Mouse (Mus musculus): ENCODE measurements at regions not wholly inside any gene's neighbourhood (a gene's known extent, or its start where the extent isn't known, plus 50 kb on each side); places are given as distances from the start of the nearest gene placed in this dataset.

DNA sequence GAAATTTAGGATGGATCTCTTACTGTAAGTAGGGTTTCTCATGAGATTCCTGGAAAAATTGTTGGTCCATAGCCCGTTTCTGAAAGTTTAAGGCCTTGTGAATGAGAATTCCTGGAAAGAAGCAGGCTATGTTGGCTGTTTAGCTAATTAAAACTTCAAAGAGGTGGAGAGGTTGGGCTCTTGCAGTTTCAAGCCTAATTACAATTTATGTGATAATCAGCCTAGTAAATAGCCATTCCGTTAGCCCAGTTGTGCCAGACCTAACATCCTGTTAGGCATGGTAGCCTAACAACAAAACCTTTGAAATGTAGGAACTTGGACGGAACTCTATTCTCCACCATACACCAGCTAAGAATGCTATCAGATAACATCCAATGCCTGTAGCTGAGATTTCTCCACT lies 235.0 kb downstream of the Fam43a start:
- peaks cover 25% of the 10 kb centered on the region for H3K4me1 ChIP-seq
- H3K27me3 ChIP-seq (ENCODE audit: low read depth, poor library complexity, severe bottlenecking) = no peaks in the 10 kb centered on the region
- H3K4me3 ChIP-seq = no peak overlapping the region
- DNase-seq (ENCODE audit: low spot score) = no peak
- WGBS = 36% methylated on average over 3 of the region's 3 CpGs
- H3K9me3 ChIP-seq (replicated peaks) = no peaks in the 10 kb centered on the region
- peak overlapping the region; percentile 66; the same call in 1 of the 2 replicates for H3K27ac ChIP-seq
- no peaks in the 10 kb centered on the region for H3K36me3 ChIP-seq

DNA sequence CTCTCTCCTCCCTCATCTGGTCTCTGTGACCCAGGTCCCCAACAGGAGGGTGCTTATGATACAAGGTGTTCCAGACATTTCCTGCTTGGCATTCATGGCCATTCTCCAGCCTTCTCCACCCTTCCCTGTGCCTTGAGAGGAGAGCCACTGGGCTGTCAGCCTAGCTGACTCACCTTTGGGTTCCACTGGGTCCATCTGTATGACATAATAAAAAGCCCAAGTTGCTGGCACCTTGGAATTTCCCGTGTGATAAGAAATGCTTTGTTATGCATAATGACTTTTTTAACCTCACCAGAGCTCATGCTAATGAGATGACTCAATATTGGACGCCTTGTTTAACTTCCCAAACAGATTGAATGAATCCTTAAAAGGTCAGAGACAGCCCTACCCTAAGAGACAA lies 236.2 kb downstream of the Fam43a start:
- Histone ChIP-seq H3K9me3 (replicated peaks) (no peaks in the 10 kb centered on the region), H3K36me3 (no peaks in the 10 kb centered on the region), H3K27ac (peak overlapping the region; percentile 66; the same call in 1 of the 2 replicates), H3K27me3 (ENCODE audit: low read depth, poor library complexity, severe bottlenecking) (no peaks in the 10 kb centered on the region), H3K4me3 (no peak overlapping the region), H3K4me1 (peaks cover 21% of the 10 kb centered on the region)
- no peak for DNase-seq (ENCODE audit: low spot score)
- WGBS = 71% methylated on average over 2 of the region's 2 CpGs

DNA sequence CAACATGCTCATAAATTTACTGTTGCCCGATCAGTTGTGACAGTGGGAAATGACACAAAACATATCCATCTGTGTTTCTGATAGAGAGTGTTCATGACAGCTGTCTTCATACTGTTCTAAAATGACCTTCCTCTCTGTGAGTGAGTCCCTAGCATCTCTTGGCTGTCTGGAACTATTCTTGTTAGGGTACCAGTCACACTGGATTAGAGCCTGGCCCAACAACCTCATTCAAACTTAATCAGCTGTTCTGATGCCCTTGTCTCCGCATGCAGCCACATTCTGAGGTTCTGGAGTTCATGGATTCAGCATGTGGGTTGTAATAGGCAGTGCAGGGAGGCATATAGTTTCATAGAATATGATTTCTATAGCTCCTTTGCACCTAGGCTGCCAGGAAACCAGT lies 238.4 kb downstream of the Xxylt1 start:
- no peak overlapping the region for H3K4me3 ChIP-seq
- no peaks in the 10 kb centered on the region for H3K9me3 ChIP-seq (replicated peaks)
- no peaks in the 10 kb centered on the region for H3K27me3 ChIP-seq (ENCODE audit: low read depth, poor library complexity, severe bottlenecking)
- no peak for DNase-seq (ENCODE audit: low spot score)
- H3K4me1 ChIP-seq = no peaks in the 10 kb centered on the region
- no peak overlapping the region for H3K27ac ChIP-seq
- H3K36me3 ChIP-seq = no peaks in the 10 kb centered on the region
- 91% methylated on average over 2 of the region's 2 CpGs for WGBS

DNA sequence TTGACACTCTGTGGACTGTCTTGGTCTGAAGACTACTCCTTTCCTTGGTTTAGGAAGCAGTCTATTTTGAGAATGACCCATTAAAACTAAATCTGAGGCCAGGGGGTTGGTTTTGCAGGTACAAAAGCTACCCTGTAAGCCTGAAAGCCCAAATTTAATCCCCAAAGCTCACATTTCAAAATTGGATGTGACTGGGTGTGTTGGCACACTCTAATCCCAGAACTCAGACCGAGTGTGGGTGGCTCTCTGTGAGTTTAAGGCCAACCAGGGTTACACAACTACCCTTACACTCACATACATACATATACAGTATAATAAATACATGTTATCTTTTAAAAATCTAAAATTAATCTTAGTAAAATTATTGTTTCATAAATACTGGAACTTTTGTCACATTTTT lies 228.6 kb downstream of the Xxylt1 start:
- H3K27ac ChIP-seq = no peak overlapping the region
- no peaks in the 10 kb centered on the region for H3K9me3 ChIP-seq (replicated peaks)
- H3K4me3 ChIP-seq = no peak overlapping the region
- H3K4me1 ChIP-seq = no peaks in the 10 kb centered on the region
- no peak for DNase-seq (ENCODE audit: low spot score)
- no peaks in the 10 kb centered on the region for H3K36me3 ChIP-seq
- H3K27me3 ChIP-seq (ENCODE audit: low read depth, poor library complexity, severe bottlenecking) = no peaks in the 10 kb centered on the region
- WGBS = 74% methylated on average over 1 of the region's 1 CpGs

DNA sequence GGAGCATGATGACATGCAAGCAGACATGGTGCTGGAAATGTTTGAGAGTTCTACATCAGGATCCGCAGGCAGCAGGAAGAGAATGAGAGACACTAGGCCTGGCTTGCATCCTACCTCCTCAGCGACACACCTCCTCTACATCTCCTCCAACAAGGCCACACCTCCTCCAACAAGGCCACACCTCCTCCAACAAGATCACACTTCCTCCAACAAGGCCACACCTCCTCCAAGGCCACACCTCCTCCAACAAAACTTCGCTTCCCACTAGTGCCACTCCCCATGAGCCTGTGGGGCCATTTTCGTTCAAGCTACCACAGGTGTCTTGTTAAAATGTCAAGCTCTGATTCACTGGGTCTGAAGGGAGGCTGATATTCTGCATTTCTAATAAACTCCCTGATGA lies 226.5 kb downstream of the Xxylt1 start:
- H3K4me3 ChIP-seq = no peak overlapping the region
- H3K36me3 ChIP-seq = no peaks in the 10 kb centered on the region
- no peak for DNase-seq (ENCODE audit: low spot score)
- H3K4me1 ChIP-seq = no peaks in the 10 kb centered on the region
- no peak overlapping the region for H3K27ac ChIP-seq
- no peaks in the 10 kb centered on the region for H3K9me3 ChIP-seq (replicated peaks)
- H3K27me3 ChIP-seq (ENCODE audit: low read depth, poor library complexity, severe bottlenecking) = no peaks in the 10 kb centered on the region
- WGBS = 77% methylated on average over 4 of the region's 4 CpGs

DNA sequence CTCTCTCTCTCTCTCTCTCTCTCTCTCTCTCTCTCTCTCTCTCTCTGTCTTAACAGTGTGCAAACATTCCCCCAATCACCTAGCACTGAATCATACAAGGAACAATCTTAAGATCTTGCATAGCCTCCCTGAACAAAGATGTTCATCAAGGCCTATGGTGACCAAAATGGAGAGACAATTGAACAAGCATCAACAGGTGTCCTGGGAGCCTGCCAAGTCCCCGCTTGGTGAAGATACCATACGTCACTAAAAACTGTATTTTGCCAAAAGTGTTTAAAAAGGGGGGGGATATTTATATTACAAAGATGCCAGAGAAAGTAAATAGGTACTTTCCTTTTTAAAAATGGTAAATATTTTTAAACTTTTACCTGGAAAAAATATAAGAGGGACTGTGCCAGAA lies 223.6 kb downstream of the Xxylt1 start:
- no peak overlapping the region for H3K27ac ChIP-seq
- H3K36me3 ChIP-seq = no peaks in the 10 kb centered on the region
- WGBS = 86% methylated on average over 2 of the region's 2 CpGs
- DNase-seq (ENCODE audit: low spot score) = no peak
- no peak overlapping the region for H3K4me3 ChIP-seq
- H3K27me3 ChIP-seq (ENCODE audit: low read depth, poor library complexity, severe bottlenecking) = no peaks in the 10 kb centered on the region
- no peaks in the 10 kb centered on the region for H3K9me3 ChIP-seq (replicated peaks)
- H3K4me1 ChIP-seq = no peaks in the 10 kb centered on the region

DNA sequence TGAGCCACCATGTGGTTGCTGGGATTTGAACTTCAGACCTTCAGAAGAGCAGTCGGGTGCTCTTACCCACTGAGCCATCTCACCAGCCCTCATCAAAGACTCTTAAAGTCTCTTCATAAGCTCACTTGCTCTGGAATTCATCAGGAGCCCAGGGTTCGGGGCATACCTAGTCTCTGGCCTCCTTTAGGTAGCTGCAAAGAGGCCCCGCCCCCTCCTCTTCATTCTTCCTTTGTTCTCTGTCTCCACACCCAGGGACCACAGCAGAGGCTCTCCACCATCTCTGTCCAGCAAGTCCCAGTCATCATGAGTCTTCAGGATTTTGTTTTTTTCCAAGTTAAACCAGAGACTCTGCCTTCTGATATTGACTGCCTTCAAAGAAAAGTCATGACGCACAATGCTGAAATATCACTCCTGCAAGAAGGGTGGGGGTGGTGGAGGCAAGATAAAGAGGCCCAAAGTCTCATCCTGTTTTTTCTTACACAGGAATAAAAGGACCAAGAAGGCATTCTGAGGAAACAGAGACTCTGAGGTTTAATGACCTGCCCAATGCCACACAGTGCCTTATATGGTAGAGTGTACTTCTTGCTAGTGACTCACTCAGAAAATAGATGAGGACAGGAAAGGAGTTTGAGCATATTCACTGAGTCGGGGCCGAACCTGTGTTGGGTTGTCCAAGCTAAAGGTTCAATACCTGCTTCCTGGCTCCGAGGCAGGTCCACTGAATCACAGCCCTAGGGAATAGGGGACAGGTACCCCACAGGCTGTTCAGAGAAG lies 211.9 kb downstream of the Xxylt1 start:
- Histone ChIP-seq H3K9me3 (replicated peaks) (no peaks in the 10 kb centered on the region), H3K4me3 (no peak overlapping the region), H3K27ac (peak overlapping the region; percentile 56; the same call in 1 of the 2 replicates), H3K36me3 (no peaks in the 10 kb centered on the region), H3K4me1 (peaks cover 40% of the 10 kb centered on the region), H3K27me3 (ENCODE audit: low read depth, poor library complexity, severe bottlenecking) (no peaks in the 10 kb centered on the region)
- DNase-seq (ENCODE audit: low spot score) = no peak
- 91% methylated on average over 7 of the region's 7 CpGs for WGBS

DNA sequence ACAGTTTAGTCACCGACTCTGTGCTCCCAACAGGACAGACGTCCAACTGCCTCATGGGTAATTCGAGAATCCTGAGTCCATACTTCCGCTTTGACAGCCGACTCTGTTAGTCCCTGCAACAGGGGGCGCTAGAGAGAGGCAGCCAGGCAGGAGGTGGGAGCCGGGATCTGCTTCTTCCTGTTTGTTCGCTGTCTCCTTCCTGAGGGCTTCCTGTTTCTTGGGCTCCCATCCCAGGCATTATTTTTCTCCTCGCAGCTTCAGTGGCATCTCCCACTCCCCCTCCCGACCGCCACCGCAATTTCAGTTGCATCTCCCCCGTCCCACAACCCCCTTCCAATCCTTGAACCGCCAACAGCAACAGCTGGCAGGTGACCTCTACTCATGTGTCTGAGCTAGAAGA lies 211.1 kb downstream of the Xxylt1 start:
- no peak overlapping the region for H3K4me3 ChIP-seq
- peaks cover 46% of the 10 kb centered on the region for H3K4me1 ChIP-seq
- no peaks in the 10 kb centered on the region for H3K9me3 ChIP-seq (replicated peaks)
- peak overlapping the region; percentile 56; the same call in 1 of the 2 replicates for H3K27ac ChIP-seq
- H3K36me3 ChIP-seq = no peaks in the 10 kb centered on the region
- DNase-seq (ENCODE audit: low spot score) = peak; percentile 53
- H3K27me3 ChIP-seq (ENCODE audit: low read depth, poor library complexity, severe bottlenecking) = no peaks in the 10 kb centered on the region
- 62% methylated on average over 14 of the region's 14 CpGs for WGBS

DNA sequence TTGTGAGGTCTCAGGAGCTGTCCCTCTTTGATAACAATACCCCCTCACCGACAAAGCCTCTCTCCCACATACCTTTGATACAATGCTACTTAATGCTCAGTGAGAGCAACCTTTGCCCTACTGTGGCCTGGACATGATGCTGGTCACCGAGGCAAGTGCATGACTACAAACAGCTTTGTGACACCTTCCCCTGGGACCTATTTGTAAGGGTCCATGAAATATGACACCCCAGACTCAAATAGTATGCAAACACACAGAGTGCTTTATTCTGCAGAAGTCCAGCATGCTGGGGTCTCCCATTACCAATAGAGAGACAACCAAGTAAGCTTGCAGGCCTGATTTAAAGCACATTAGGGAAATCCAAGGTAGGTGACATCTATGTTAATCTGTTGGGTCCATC lies 210.6 kb downstream of the Xxylt1 start:
- no peak for DNase-seq (ENCODE audit: low spot score)
- H3K4me1 ChIP-seq = peaks cover 52% of the 10 kb centered on the region
- H3K4me3 ChIP-seq = no peak overlapping the region
- peak overlapping the region; percentile 56; the same call in 1 of the 2 replicates for H3K27ac ChIP-seq
- H3K36me3 ChIP-seq = no peaks in the 10 kb centered on the region
- H3K9me3 ChIP-seq (replicated peaks) = no peaks in the 10 kb centered on the region
- no peaks in the 10 kb centered on the region for H3K27me3 ChIP-seq (ENCODE audit: low read depth, poor library complexity, severe bottlenecking)
- 13% methylated on average over 2 of the region's 2 CpGs for WGBS

DNA sequence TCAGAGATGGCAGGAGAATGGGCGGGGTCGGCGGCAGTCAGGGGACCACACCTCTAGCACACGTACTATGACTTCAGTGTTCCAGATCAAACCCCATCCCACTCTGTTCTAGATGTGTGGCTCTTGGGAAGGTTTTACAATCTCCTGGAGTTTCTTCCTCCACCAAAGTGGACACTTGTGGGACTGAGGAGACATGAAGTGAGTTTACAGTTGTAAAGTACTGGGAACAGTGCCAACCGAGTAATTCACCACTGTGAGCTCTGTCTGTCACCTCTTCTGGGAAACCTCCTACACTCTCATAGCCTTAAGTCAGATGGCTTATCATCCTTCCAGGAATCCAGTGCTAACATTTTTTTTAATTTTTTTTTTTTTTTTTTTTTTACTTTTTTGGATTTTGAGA lies 209.1 kb downstream of the Xxylt1 start:
- no peaks in the 10 kb centered on the region for H3K9me3 ChIP-seq (replicated peaks)

DNA sequence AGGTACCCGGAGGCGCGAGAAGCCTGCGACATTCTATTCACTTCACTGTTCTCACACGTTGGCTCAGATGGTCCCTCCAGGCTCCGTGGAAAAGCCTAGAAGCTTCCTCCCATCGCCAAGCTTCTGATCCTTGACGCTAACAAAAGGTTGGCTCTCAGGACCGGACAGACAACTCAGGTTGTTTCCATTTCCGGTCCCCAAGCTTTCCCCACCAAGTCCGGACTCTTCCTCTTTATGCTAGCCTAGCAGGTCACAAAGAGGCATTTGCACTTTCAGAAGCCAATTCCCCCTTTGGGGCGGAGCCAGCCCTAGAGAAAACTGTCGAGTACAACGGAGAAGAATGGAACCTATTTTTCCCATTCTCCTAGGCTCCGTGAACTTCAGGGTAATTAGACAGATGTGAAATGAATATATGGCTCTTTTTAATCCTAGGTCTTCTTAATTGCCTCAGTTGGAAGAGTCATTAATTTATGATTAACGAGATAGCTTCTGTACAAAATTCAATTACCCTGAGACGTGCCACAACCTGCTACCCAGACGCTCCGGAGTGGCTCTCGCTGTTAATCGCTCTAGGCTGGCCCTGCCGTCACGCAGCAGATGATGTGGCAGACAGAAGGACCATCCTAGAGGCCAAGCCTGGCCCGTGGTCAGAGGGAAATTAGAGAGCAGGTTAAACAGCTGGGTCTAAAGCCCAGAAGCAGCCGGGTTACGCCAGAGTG lies 207.6 kb downstream of the Xxylt1 start:
- Histone ChIP-seq H3K4me1 (peaks cover 56% of the 10 kb centered on the region), H3K9me3 (replicated peaks) (no peaks in the 10 kb centered on the region), H3K27ac (peak overlapping the region; percentile 63; the same call in 1 of the 2 replicates), H3K4me3 (peak overlapping the region; percentile 18; the same call in 1 of the 2 replicates), H3K27me3 (ENCODE audit: low read depth, poor library complexity, severe bottlenecking) (no peaks in the 10 kb centered on the region), H3K36me3 (no peaks in the 10 kb centered on the region)
- no peak for DNase-seq (ENCODE audit: low spot score)
- WGBS = 33% methylated on average over 26 of the region's 26 CpGs

More for the DNA sequence above, 209.1 kb downstream of the Xxylt1 start:
- no peak overlapping the region for H3K27ac ChIP-seq
- WGBS = 86% methylated on average over 5 of the region's 5 CpGs
- peaks cover 56% of the 10 kb centered on the region for H3K4me1 ChIP-seq
- H3K36me3 ChIP-seq = no peaks in the 10 kb centered on the region
- no peaks in the 10 kb centered on the region for H3K27me3 ChIP-seq (ENCODE audit: low read depth, poor library complexity, severe bottlenecking)
- DNase-seq (ENCODE audit: low spot score) = no peak
- no peak overlapping the region for H3K4me3 ChIP-seq

DNA sequence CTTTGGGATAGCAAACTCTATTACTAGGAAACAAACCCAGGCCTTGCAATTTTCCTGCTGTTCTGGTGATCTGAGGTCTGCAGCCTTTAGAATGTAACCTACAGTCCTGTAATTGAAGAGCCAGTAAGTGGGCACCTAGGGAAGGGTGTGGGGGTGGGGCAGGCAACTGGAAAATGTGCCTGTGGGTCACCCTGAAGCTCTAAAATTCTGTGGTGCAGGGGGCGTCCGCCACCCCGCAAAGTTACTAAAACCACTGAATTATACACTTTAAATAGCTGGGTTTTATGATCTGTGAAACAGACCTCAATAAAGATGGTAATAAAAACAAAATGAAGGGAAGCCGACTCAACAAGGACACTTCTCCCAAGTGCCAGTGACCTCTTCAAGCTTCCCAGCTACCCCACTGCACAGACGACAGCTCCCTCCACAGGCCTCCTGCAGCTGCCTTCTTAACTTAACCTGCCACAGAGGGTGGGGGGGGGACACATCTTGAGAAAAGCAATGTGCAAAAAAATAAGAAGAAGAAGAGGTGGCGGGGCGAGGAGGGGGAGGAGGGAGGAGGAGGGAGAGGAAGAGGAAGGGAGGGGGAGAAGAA lies 205.9 kb downstream of the Xxylt1 start:
- Histone ChIP-seq H3K4me3 (no peak overlapping the region), H3K27ac (no peak overlapping the region), H3K36me3 (no peaks in the 10 kb centered on the region), H3K9me3 (replicated peaks) (no peaks in the 10 kb centered on the region), H3K4me1 (peaks cover 48% of the 10 kb centered on the region), H3K27me3 (ENCODE audit: low read depth, poor library complexity, severe bottlenecking) (no peaks in the 10 kb centered on the region)
- peak; percentile 43 for DNase-seq (ENCODE audit: low spot score)
- WGBS = 49% methylated on average over 7 of the region's 7 CpGs

DNA sequence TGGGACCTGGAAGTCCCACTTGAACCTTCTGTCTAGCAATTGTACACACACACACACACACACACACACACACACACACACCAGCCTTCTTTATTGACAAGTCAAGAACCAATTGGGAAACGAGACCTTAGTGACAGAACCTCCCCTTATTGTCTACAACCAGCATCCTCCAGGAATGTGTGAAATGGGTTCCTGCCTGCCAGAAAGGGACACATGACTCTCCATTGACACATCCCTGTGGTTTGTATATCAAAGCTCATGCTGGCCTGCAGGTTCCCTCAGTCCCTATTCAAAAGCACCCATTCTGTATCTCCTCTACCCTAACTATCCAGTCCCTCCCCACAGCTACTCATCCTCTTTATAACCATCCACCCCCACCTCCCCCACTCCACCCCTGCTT lies 202.4 kb downstream of the Xxylt1 start:
- no peak overlapping the region for H3K27ac ChIP-seq
- H3K27me3 ChIP-seq (ENCODE audit: low read depth, poor library complexity, severe bottlenecking) = no peaks in the 10 kb centered on the region; the same call in 1 of the 2 replicates
- no peak for DNase-seq (ENCODE audit: low spot score)
- no peaks in the 10 kb centered on the region for H3K36me3 ChIP-seq
- H3K9me3 ChIP-seq (replicated peaks) = no peaks in the 10 kb centered on the region
- no peak overlapping the region for H3K4me3 ChIP-seq
- WGBS = 69% methylated on average over 1 of the region's 1 CpGs
- peaks cover 26% of the 10 kb centered on the region for H3K4me1 ChIP-seq

All from limb, embryonic 10.5 days (tissue).